Mouse (Mus musculus): ENCODE data around the gene Gabpb2.

Gabpb2 gene

DNA sequence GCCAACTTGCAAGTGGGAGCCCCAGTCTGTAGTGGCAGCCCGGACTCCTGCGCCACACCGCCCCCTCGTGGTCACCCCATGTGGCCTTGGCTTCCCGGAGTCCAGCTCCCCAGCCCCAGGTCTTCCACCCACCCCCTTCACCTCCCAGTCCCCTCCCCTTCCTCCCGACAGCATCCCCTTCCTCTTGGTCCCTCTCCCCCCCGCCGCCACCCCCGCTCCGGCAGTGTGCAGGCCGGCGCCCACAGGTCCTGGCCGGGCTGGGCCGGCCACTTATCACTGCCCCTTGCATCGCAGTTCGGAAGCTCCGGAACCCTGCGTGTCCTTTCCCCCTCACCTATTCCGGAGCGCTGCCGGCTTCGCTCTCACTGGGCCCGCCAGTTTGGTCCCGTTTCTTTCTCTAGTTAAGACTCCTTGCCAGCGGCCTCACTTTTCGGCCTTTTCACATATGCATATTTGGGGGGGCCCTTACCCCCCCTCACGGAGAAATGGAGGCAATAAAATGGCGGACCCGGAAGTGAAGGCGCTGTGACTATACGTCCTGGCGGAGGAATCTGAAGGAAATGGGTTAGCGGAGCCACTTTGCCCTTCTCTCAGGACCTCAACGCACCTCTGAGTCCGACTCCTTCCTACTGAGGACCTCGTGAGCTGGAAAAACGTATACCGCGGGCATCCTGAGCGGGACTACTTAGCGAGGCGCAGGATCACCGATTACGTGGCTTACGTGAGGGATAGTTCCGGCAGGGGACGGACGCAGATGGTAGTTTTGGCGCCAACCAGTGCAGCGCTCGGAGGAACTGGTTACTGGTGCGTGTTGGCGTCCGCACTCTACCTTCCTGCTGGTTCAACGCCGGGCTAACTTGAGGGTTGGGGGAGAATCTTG lies at the start of gene Gabpb2:
Gabpb2 (minus strand) TSS at position 662 of the 880 bp plus-strand sequence.
- DNase-seq (ENCODE audit: low spot score): peak; percentile 90

GRCm38 (mm10) chr3:95266052-95266451 lies 48.3 kb upstream of the Gabpb2 start:
- no peak for DNase-seq (ENCODE audit: low spot score)

GRCm38 (mm10) chr3:95264724-95265123 lies 47.0 kb upstream of the Gabpb2 start:
- no peak for DNase-seq (ENCODE audit: low spot score)

- no peak for DNase-seq (ENCODE audit: low spot score)
Measured at GRCm38 (mm10) chr3:95263089-95263739, 45.5 kb upstream of the Gabpb2 start.

DNA sequence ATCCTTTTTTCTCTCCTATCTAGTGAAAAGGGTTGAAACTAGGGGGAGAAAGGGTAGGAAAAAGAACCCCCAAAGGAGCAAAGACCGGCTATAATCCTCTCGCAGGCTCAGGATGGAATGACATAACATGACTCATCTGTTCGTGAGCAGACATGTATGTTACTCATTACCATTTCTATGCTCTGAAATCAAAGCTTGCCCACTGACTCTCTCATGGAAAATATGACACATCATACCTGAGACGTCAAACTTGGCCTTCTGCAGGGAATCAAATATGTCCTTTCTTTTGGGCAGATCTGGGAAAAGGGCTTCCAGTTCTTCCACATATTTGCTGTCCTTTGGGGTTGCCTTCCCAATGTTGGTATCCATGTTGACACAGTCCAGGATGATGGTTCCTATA lies 44.3 kb upstream of the Gabpb2 start:
- DNase-seq (ENCODE audit: low spot score): no peak

DNA sequence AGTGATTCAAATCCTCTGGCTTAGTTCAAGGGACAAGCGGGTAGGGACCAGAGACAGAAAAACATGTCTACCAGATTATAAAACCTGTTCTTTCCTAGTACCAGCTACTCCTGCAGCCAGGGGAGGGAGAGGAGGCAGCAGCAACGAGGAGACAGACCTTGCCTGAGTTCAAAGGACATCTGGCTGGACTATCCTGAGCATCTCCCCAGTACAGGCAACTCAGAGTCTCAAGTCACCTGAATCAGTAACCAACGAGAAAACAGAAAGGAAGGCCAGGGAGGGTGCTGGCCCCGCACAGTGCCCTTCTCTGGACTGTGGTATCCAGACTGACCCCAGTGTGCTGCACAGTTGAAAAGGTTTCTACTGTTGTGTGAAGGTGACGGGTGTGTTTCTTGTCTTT lies 39.2 kb upstream of the Gabpb2 start:
- no peak for DNase-seq (ENCODE audit: low spot score)

DNA sequence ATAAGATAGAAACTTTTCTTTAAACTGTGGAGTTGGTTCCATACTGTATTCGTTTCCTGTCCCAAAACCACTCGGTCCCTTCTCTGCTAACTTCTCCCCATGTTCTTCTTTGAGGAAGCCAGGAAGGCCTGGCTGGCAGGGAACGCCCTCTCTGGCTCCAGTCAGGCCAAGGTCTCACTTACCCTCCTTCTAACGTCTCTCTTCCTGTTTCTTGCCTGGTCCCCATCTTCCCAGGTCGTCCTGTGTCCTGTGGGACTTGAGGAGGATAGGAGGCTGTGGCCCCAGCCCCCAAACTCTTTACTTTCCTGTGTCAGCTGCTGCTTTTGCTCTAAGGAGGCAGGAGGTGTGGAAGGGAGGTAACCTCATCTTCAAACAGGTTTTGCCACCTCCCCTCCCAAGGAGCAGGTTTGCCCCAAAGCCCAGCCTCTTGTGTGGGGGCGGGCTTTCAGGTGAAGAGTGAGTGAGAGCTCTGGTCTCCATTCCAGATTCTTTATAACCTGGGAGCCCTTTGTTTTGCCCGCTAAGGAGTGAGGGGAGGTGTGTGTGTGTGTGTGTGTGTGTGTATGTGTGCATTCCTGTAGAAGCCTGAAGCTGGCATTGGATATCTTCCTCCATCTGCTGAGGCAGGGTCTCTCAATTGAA lies 33.2 kb upstream of the Gabpb2 start, which contains the start of gene Bnipl:
Bnipl (minus strand) TSS at position 411 of the 642 bp plus-strand sequence.
- DNase-seq (ENCODE audit: low spot score): no peak

- DNase-seq (ENCODE audit: low spot score): no peak
Measured at GRCm38 (mm10) chr3:95250361-95250760, 32.6 kb upstream of the Gabpb2 start.

DNA sequence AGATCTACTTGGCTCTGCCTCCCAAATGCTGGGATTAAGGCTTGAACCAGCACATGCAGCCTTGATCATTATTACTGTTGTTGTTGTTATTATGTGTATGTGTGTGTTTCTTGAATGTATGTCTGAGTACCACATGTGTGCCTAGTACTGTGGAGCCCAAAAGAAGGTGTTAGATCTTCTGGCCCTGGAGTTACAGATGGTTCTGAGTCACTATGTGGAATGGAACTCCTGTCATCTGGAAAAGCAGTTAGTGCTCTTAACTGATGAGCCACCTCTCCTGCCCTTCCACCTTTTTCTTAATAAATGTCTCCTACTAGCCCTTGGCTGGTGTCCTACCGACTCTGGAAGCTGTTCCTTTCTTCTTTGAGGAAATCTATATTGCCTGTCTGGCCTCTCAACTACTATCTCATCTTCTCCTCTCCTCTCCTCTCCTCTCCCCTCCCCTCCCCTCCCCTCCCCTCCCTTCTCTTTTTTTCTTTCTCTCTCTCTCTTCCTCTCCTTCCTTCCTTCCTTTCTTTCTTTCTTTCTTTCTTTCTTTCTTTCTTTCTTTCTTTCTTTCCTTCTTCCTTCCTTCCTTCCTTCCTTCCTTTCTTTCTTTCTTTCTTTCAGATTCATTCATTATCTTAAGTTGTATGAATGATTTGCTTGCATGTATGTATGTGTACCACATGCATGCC lies 30.1 kb upstream of the Gabpb2 start:
- no peak for DNase-seq (ENCODE audit: low spot score)

DNA sequence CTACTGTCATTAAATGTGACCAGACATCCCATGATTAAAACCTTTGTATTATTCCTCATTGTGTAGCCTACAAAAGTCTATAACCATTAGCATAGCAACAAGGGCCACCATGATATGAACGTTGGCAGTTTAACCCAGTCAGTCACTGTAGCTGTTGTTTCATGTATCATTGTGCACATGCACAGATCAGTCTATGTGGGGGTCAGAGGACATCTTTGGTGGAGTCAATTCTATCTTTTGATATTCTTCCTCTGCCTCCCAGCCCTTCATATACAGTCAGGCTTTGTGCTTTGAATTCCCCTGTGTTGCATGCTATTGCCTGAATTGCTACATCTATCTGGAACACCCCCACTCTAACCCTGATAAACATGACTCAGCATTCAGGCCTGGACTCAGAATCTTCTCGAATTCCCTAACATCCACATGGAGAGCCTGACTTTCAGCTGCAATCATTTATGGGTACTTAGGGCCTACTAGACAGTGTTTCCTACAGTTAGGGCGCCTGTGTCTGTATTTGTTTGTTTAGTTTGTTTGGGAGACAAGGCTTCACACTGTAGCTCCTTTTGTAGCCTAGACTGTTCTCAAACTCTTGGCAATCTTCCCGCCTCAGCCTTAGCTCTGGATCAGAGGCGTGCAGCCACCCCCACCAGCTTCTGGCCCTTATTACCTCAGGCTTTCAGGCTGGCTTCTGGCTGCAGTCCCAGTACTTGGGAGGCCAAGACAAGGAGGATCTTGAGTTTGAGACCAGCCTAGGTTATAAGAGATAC lies 28.9 kb upstream of the Gabpb2 start:
- DNase-seq (ENCODE audit: low spot score): no peak

- DNase-seq (ENCODE audit: low spot score): no peak
Measured at GRCm38 (mm10) chr3:95243086-95243485, 25.4 kb upstream of the Gabpb2 start.

DNA sequence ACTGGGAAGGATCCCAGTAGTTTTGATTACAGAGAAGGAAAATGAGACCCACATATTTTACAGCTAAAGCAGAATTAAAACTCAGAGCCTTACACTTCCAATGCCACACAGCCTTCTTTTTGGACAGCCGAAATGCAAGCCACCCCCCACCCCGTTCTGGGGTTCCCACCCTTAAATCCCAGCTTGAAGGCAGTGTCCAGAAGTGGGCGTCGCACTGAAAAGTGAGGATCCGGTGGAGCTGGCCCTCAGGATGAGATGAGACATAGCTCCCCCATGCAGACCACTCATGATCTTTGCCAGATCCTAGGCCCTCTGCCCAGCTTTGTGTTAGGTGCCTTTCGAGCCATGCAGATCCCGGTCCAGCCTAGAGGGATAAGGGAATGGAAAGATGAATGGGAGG lies 23.8 kb upstream of the Gabpb2 start, which contains the start of gene Gm128:
Gm128 (minus strand) TSS at position 101 of the 400 bp plus-strand sequence.
- DNase-seq (ENCODE audit: low spot score): no peak

DNA sequence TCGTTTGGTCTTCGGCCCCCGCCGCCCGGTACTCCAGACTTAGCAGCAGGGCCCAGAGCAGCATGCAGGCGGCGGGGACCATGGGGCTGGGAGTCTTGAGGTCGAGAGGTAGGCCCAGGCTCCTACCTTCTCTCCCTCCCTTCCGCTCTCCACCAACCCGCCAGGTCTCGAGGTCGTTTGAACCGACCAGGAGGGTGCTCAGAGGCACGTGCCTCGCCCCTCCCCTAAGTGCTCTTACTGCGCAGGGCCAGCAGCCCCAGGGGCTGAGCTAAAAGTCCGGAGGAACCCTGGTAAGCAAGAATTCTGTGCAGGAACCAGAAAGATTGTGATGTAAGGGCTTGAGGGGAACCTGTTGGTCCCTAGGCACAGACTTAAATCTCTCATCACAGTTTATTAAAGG lies 23.2 kb upstream of the Gabpb2 start:
- no peak for DNase-seq (ENCODE audit: low spot score)

DNA sequence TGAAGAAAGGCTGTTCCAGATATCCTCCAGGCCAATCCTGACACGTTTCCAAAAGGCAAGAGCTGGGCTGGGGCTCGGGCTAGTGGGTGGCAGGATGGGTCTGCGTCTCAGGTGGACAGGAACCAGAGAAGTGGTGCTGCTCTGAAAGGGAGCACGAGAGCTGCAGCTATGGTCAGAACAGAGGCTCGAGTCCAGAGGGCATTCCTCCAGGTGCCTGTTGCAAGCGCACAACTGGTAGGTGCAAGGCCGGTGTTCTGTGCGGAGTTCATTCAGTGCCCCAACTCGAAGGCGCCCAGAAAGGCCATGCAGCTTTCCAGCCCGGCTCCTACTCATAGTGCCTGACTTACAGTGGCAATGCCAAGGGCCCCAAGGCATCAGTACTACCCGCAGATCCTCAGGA lies 22.3 kb upstream of the Gabpb2 start:
- no peak for DNase-seq (ENCODE audit: low spot score)

GRCm38 (mm10) chr3:95239022-95239421 lies 21.3 kb upstream of the Gabpb2 start:
- no peak for DNase-seq (ENCODE audit: low spot score)

- DNase-seq (ENCODE audit: low spot score): no peak
Measured at GRCm38 (mm10) chr3:95237541-95238099, 19.9 kb upstream of the Gabpb2 start.

GRCm38 (mm10) chr3:95235386-95236301 lies 17.9 kb upstream of the Gabpb2 start:
- no peak for DNase-seq (ENCODE audit: low spot score)

- no peak for DNase-seq (ENCODE audit: low spot score)
Measured at GRCm38 (mm10) chr3:95233303-95233980, 15.7 kb upstream of the Gabpb2 start.

DNA sequence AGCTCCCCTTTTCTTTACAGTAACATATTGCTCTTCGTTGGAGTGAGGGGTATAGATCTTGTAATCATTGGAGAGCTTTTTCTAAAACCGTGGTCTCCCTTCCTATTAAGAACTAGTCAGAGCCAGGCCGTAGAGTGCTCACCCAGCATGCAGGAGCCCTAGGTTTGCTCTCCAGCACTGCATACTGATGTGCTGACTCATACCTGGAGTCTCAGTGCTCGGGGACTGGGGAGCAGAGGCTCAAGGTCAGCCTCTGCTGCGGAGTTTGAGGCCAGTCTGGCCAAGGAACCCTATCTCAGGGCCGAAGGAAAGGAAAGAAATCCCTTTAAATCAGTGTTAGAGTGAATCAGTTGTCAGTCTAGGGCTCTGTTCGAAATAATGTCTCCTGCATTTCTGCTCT lies 15.1 kb upstream of the Gabpb2 start:
- no peak for DNase-seq (ENCODE audit: low spot score)
